Mouse (Mus musculus) limb, embryonic 15.5 days (tissue): ENCODE measurements around the gene Akr1b7. TPM values are rescaled to one million over a fixed set of nuclear protein-coding genes. Genes with fewer than 3 reads are reported as not detected.
"Not testable (repeated sequence)": the region's sequence is repeated elsewhere in the genome, so short reads cannot be mapped to it uniquely, and the experiment has no call there.

Experiments
- ATAC-seq: fragments of 200-750 bp; cut with Nextera tagmentation; 2 replicates; pipeline ENCODE4 v1.8.0; 2017; ENCODE audit warnings: low read depth, moderate TSS enrichment; ENCODE audit not compliant: insufficient number of reproducible peaks, low FRiP score, low TSS enrichment
- H3K27ac ChIP-seq: fragments of 300-500 bp; sonication (generic); 2 replicates; pipeline ENCODE4 v1.5.1; 2015; ENCODE audit warnings: moderate library complexity, mild to moderate bottlenecking, inconsistent platforms
- H3K27me3 ChIP-seq: fragments of 300-500 bp; sonication (generic); 2 replicates; pipeline ENCODE4 v1.6.1; 2015; ENCODE audit warnings: inconsistent platforms
- H3K36me3 ChIP-seq: fragments of 300-500 bp; sonication (generic); 2 replicates; pipeline ENCODE4 v1.6.1; 2015; ENCODE audit warnings: inconsistent platforms
- H3K4me1 ChIP-seq: fragments of 300-500 bp; sonication (generic); 2 replicates; pipeline ENCODE4 v1.6.1; 2015; ENCODE audit warnings: inconsistent platforms
- H3K4me2 ChIP-seq: fragments of 300-500 bp; sonication (generic); 2 replicates; pipeline ENCODE4 v1.6.1; 2015; ENCODE audit warnings: mild to moderate bottlenecking, inconsistent platforms
- H3K4me3 ChIP-seq: fragments of 300-500 bp; sonication (generic); 2 replicates; pipeline ENCODE4 v1.5.1; 2015; ENCODE audit warnings: mild to moderate bottlenecking, inconsistent platforms
- H3K9ac ChIP-seq: fragments of 300-500 bp; sonication (generic); 2 replicates; pipeline ENCODE4 v1.6.1; 2015; ENCODE audit warnings: inconsistent platforms
- H3K9me3 ChIP-seq: fragments of 300-500 bp; sonication (generic); 2 replicates; pipeline ENCODE4 v1.6.1; 2016; ENCODE audit warnings: inconsistent platforms
- WGBS: fragments of 180-500 bp; shearing (Covaris S2); methylation state at CpG from one replicate; pipeline ENCODE4 v1.1.7; 2015; 5-methylcytosine and 5-hydroxymethylcytosine counted together
- polyA plus RNA-seq: library from polyadenylated mRNA; unstranded; fragments of >200 nt; fragmentation: Nextera tagmentation; extraction: Ambion mirVana; gene quantifications from 2 replicates; pipeline ENCODE4 v1.2.1, GENCODE M21; 2015

Gene Akr1b7
- 0.12 TPM in 1 of 2 replicates, not detected in the other for polyA plus RNA-seq

DNA sequence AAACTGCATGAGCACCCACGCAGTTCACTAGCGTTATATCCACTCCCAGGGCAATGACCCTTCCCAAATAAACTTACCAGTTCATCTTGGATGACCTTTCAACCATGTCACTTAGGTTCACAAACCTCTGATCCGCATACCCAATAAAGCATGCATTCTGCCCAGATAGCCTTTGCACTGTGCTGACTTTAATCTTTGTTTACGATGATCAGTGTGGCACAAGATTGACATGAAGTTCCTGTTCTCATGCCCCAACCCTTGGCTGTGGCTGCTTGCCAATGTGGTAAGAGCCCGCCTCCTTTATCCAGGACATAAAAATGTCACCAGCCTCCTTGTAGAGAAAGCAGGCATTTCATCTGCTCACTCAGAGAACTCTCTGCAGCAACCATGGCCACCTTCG, at the start of gene Akr1b7:
Gene Akr1b7, plus strand, starts transcription at position 312 of the 400 bp plus-strand sequence.
- WGBS: 52% methylated on average over 6 of the region's 6 CpGs

DNA sequence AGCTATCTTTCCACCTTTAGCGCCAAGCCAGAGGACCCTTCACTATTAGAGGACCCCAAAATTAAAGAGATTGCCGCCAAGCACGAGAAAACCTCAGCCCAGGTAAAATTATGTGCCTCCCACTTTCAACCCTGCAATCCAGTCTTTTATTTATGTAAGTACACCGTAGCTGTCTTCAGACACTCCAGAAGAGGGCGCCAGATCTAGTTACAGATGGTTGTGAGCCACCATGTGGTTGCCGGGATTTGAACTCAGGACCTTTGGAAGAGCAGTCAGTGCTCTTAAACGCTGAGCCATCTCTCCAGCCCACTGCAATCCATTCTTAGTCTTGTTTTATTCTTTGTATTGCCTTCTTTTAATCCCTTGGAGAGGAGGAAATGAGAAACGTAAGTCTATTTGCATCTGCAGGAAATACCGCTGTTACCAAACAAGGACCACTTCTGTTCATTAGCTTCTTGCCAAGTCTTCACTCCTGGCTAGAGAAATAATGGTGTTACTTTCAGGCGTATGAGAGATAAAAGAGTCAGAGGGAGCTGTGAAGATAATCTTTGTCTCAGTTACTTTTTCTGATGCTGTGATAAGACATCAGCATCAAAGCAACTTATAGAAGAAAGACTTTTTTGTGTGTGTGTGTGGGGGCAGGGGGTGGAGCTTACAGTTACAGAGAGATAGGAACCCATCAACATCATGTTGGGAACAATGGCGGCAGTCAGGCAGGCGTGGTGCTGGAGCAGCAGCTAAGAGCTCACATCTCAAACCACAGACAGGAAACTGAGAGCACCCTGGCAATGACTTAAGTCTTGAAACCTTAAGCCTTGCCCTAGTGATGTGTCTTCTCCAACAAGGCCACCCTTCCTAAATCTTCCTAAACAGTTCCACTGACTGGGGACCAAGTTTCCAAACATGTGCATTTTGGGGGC, 47.7 kb upstream of the Akr1b7 start:
- 87% methylated on average over 12 of the region's 12 CpGs for WGBS
- ATAC-seq: no peak

More for the DNA sequence above, at the start of gene Akr1b7:
- Histone ChIP-seq H3K9ac (no peak within 1 kb of the TSS), H3K9me3 (no peaks in the 10 kb centered on the region), H3K4me1 (no peaks in the 10 kb centered on the region), H3K4me2 (no peak within 1 kb of the TSS), H3K36me3 (no peaks in the 10 kb centered on the region), H3K27me3 (no peaks in the 10 kb centered on the region), H3K4me3 (no peak within 1 kb of the TSS), H3K27ac (no peak within 1 kb of the TSS)
- no peak for ATAC-seq

DNA sequence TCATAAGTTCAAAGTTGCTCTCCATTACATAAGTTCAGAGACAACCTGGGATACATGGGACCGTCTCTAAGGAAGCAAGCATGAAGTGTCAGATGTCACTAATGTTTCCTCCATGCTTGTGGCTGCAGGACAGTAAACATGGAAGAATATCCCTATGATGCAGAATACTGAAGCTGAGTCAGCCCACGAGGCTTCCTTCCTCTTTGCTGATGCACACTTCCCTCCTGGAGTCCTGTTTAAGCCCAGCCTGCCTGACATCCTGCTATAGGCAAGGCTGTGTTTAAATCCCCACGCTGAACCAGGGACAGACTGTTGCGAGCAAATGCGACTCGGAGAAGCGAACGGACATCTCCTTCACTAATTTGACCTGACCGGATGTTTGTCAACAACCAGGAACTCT, 44.1 kb upstream of the Akr1b7 start:
- Histone ChIP-seq H3K4me2 (no peak overlapping the region), H3K4me3 (no peak overlapping the region), H3K27ac (no peak overlapping the region), H3K27me3 (no peaks in the 10 kb centered on the region), H3K36me3 (no peaks in the 10 kb centered on the region), H3K9me3 (no peaks in the 10 kb centered on the region), H3K4me1 (peaks cover 8% of the 10 kb centered on the region; the same call in 1 of the 2 replicates), H3K9ac (no peak overlapping the region)
- WGBS: 78% methylated on average over 9 of the region's 9 CpGs
- ATAC-seq: no peak

More for the DNA sequence above, 47.7 kb upstream of the Akr1b7 start:
- Histone ChIP-seq H3K27me3 (no peaks in the 10 kb centered on the region), H3K4me1 (0 out of 2 replicates have a peak, but pooled peaks cover 5% of the 10 kb centered on the region), H3K36me3 (no peaks in the 10 kb centered on the region), H3K9ac (no peak overlapping the region), H3K4me3 (no peak overlapping the region), H3K9me3 (no peaks in the 10 kb centered on the region), H3K4me2 (no peak overlapping the region), H3K27ac (no peak overlapping the region)

DNA sequence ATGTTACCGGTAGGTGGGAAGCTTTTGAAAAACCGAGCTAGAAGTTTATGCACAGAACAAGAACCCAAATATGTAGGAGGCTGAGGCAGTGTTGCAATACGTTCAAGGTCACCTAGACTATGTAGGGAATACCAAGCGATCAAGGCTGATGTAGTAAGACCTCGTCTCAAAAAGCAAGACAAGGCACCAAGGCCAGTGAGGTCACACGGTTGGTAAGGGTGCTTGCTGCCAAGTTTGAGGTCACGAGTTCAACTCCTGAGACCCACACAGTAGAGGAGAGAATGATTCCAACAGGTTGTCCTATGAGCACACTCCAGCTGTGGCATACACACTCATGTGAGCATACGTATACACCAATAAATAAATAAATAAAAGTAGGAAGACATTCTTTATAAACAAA, 42.1 kb upstream of the Akr1b7 start:
- Histone ChIP-seq H3K4me1 (peaks cover 8% of the 10 kb centered on the region; the same call in 1 of the 2 replicates), H3K9me3 (no peaks in the 10 kb centered on the region), H3K27me3 (no peaks in the 10 kb centered on the region), H3K9ac (no peak overlapping the region), H3K4me2 (no peak overlapping the region), H3K4me3 (no peak overlapping the region), H3K36me3 (no peaks in the 10 kb centered on the region), H3K27ac (no peak overlapping the region)
- no peak for ATAC-seq
- 82% methylated on average over 8 of the region's 8 CpGs for WGBS

DNA sequence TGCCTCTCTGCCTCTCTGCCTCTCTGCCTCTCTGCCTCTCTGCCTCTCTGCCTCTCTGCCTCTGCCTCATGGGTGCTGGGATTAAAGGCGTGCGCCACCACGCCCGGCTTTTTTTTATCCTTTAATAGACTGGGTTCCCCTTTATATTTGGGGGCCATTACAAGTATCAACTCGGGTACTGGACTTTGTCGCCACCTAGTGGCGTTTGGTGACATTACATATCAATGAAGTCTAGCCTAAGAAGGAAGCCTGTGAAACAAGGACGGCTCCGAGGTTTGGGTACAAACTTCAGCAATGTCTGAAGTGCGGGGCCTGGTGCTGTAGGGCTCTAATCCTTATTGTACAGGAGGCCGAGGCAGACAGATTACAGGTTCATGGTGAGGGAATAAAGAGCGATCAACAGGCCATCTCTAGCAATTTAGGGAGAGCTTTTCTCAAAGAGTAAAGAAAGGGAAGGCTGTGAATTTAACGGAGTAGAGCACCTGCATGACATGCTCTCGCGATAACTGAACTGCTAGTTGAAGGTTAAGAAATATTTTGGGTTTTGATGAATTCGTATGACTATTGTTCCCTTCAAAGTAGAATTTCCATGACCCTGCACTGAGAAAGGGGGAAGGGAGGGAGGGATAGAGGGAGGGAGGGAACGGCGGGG, 40.3 kb upstream of the Akr1b7 start:
- Histone ChIP-seq H3K9me3 (no peaks in the 10 kb centered on the region), H3K4me2 (peak overlapping the region; percentile 26; the same call in 1 of the 2 replicates), H3K4me1 (peaks cover 8% of the 10 kb centered on the region; the same call in 1 of the 2 replicates), H3K36me3 (no peaks in the 10 kb centered on the region), H3K27me3 (no peaks in the 10 kb centered on the region), H3K27ac (no peak overlapping the region), H3K4me3 (no peak overlapping the region; the same call in 1 of the 2 replicates), H3K9ac (no peak overlapping the region)
- ATAC-seq: no peak
- WGBS: 22% methylated on average over 18 of the region's 18 CpGs

DNA sequence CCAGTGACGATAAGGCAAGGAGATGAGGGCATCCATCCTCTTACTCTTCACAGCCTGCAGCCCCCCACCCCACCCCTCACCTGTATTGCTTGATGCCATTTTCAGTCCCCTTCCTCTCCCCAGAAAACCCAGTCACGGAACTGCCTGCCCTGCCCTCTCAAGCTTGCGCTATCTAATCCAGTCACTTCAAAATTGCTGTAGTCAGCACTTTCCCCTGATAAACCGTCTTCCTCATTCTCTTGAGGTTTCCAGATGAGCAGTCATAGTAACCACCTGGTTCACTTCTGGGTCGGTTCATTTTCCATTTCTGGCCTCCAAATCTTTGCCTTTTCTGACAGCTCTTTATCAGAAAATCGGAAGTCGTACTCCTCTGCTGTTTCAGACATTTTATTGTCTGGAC, 38.3 kb upstream of the Akr1b7 start:
- no peak overlapping the region for H3K4me2 ChIP-seq
- H3K9ac ChIP-seq: no peak overlapping the region
- no peak for ATAC-seq
- WGBS: 78% methylated on average over 7 of the region's 7 CpGs
- H3K36me3 ChIP-seq: no peaks in the 10 kb centered on the region
- peaks cover 5% of the 10 kb centered on the region; the same call in 1 of the 2 replicates for H3K4me1 ChIP-seq
- no peaks in the 10 kb centered on the region for H3K9me3 ChIP-seq
- H3K4me3 ChIP-seq: no peak overlapping the region
- no peaks in the 10 kb centered on the region for H3K27me3 ChIP-seq
- no peak overlapping the region for H3K27ac ChIP-seq

DNA sequence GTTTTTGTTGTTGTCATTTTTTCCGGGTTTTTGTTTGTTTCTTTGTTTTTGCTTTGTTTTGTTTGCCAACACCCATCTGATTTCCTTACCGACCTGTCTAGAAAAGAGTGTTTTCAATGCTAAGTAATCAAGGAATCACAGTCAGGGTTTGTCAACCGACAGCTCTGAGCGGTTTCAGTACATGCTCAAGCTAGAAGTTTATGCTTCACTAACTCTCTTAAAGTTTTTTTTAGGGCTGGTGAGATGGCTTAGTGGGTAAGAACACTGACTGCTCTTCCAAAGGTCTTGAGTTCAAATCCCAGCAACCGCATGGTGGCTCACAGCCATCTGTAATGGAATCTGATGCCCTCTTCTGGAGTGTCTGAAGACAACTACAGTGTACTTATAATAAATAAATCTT, 36.2 kb upstream of the Akr1b7 start:
- WGBS: 80% methylated on average over 5 of the region's 5 CpGs

DNA sequence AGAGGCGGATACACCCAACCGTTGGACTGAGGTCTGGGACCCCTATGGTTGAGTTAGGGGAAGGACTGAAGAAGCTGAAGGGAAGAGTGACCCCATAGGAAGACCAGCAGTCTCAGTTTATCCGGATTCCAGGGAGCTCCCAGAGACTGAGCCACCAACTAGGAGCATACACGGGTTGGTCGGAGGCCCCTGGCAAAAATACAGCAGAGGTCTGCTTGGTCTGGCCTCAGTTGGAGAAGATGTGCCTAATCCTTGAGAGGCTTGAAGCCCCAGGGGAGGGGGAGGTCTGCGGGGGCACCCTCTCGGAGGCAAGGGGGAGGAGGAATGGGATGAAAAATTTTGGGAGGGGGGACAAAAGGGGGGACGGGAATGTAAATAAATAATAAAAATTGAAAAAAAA, 28.7 kb upstream of the Akr1b7 start:
- Histone ChIP-seq H3K36me3 (no peaks in the 10 kb centered on the region), H3K4me2 (no peak overlapping the region), H3K9me3 (no peaks in the 10 kb centered on the region), H3K27ac (no peak overlapping the region), H3K4me1 (peaks cover 15% of the 10 kb centered on the region), H3K9ac (no peak overlapping the region), H3K27me3 (no peaks in the 10 kb centered on the region), H3K4me3 (no peak overlapping the region)
- no peak for ATAC-seq
- WGBS: 47% methylated on average over 8 of the region's 8 CpGs

More for the DNA sequence above, 36.2 kb upstream of the Akr1b7 start:
- not testable (repeated sequence) for H3K27ac ChIP-seq, H3K4me2 ChIP-seq, H3K9me3 ChIP-seq, ATAC-seq, H3K4me3 ChIP-seq, H3K36me3 ChIP-seq, H3K9ac ChIP-seq, H3K4me1 ChIP-seq, H3K27me3 ChIP-seq

DNA sequence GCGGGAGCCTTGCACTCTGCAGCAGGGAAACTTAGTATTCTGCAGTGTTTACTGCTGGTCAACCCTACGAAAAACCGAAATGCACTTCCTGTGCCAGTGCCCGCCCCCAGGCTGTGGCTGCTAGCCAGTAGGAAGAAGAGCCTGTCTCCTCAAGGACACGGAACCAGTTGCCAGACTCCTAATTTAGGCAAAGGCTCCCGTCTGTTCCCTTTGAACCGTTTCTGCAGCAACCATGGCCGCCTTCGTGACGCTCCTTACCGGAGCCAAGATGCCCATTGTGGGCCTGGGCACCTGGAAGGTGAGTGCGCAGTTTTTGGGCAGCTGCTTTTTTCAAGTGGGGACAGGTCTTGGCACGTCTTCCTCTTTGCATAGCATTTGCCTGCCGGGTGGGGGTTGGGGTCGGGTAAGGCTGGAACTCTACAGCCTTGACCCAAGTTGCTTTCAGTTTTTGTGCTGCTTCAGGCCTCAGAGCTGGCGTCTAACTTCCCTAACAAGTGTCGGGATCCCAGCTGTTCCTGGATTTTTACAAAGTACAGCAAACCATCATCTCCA, 27.9 kb upstream of the Akr1b7 start, which contains the start of gene Akr1b10:
Gene Akr1b10, plus strand, starts transcription at position 109 of the 552 bp plus-strand sequence.
- Histone ChIP-seq H3K9ac (no peak within 1 kb of the TSS), H3K36me3 (no peaks in the 10 kb centered on the region), H3K27me3 (no peaks in the 10 kb centered on the region), H3K9me3 (no peaks in the 10 kb centered on the region), H3K27ac (0 out of 2 replicates have a peak within 1 kb of the TSS, but pooled peaks have one; percentile 3), H3K4me1 (peaks cover 15% of the 10 kb centered on the region), H3K4me2 (peak within 1 kb of the TSS; percentile 70), H3K4me3 (peak within 1 kb of the TSS; percentile 39)
- 1% methylated on average over 17 of the region's 17 CpGs for whole genome bisulfite sequencing
- ATAC-seq: no peak

DNA sequence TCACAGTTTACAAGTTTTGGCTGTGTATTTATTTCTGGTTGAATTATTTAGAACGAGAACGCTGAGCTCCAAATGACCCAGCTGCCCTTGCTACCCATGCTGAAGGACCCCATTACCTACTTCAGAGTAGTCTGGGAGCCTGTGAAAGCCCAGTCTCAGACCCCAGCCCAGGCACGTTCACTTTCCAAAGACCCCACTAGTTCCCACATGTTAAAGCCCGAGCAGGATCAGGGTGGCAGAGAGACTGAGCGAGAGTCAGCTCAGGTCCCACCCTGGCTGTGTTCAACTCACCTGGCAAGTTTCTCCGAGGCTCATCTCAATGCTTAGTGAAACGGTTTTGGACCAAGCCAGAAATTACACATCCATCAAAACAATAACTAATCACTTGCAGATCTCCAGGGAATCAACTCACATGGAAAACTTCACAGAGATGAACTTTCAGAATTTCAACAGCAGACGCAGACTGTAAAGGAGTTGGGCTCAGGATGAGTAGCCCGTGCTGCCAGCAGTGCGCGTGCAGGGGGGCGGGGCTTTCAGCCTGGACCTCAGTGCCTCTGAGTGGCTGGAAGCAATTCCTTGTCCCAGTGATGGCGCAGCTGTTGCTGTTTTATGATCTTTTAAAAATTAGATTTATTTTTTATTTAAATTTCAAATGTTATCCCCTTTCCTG, 27.3 kb upstream of the Akr1b7 start:
- H3K27me3 ChIP-seq: no peaks in the 10 kb centered on the region
- no peak overlapping the region for H3K9ac ChIP-seq
- H3K27ac ChIP-seq: 0 out of 2 replicates have a peak overlapping the region, but pooled peaks have one; percentile 3
- H3K4me1 ChIP-seq: peaks cover 15% of the 10 kb centered on the region
- peak overlapping the region; percentile 70 for H3K4me2 ChIP-seq
- WGBS: 4% methylated on average over 13 of the region's 13 CpGs
- H3K4me3 ChIP-seq: peak overlapping the region; percentile 39
- 0 out of 2 replicates have a peak, but pooled peaks have one; percentile 67 for ATAC-seq
- no peaks in the 10 kb centered on the region for H3K36me3 ChIP-seq
- no peaks in the 10 kb centered on the region for H3K9me3 ChIP-seq

DNA sequence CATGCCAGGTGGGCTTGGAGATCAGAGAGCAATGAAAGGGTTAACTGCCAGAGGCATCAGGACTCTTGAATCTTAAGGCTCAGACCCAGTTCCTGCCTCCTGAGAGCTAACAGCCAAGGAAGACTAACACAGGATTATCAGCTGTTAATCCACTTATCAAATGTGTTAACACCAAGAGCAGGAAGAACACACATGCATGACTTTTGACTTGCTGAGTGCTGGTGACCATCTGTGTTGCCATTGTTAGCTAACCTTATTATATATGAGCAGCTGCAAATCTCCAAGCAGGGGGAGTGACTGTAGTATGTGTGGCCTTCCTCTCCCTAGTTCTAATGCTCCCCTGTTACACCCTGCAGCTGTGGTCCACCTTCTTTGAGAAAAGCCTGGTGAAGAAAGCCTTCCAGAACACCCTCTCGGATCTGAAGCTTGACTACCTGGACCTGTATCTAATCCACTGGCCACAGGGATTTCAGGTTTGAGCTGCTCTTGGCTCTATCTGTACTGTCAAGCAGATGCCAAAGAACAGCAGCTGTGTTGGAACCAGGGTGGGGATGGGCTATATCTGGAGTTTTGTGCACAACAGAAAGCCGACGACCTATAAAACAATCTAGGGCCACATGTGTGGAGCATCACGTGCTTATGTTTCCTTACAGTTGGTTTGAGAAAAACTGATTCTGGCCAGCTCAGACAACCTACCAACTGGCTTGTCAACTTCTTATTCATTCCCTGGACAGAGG, 23.5 kb upstream of the Akr1b7 start:
- 72% methylated on average over 4 of the region's 4 CpGs for WGBS

More for the DNA sequence above, 23.5 kb upstream of the Akr1b7 start:
- H3K36me3 ChIP-seq: no peaks in the 10 kb centered on the region
- H3K9ac ChIP-seq: no peak overlapping the region
- H3K27ac ChIP-seq: no peak overlapping the region
- no peak overlapping the region for H3K4me2 ChIP-seq
- peaks cover 15% of the 10 kb centered on the region for H3K4me1 ChIP-seq
- no peak overlapping the region for H3K4me3 ChIP-seq
- no peaks in the 10 kb centered on the region for H3K9me3 ChIP-seq
- ATAC-seq: no peak
- no peaks in the 10 kb centered on the region for H3K27me3 ChIP-seq
